Mouse (Mus musculus) gastrocnemius, adult 2 months (tissue): Measurements from ENCODE around the gene Fblim1. TPM values are rescaled to one million over a fixed set of nuclear protein-coding genes. Genes with fewer than 3 reads are reported as not detected.

ENCODE experiments used
- DNase-seq: peaks from one replicate; pipeline ENCODE4 v3.0.0; 2022
- H3K27ac ChIP-seq: fragments of 200-600 bp; 2 replicates; pipeline ENCODE4 v1.8.1; 2022; ENCODE audit warnings: mild to moderate bottlenecking
- H3K4me3 ChIP-seq: fragments of 200-600 bp; 2 replicates; pipeline ENCODE4 v1.8.1; 2022; ENCODE audit warnings: mild to moderate bottlenecking, moderate library complexity
- CTCF ChIP-seq: fragments of 200-600 bp; IDR thresholded peaks from 2 replicates; pipeline ENCODE4 v1.8.1; 2022; ENCODE audit warnings: antibody characterized with exemption, mild to moderate bottlenecking, moderate library complexity
- intact Hi-C: fragments of 180-260 bp; cut with DNase I; formaldehyde crosslinking; loops from one replicate; pipeline ENCODE4 v1.15.1; 2025
- total RNA-seq, 2 experiments: library from RNA; stranded (reverse); gene quantifications; 2 replicates each; pipeline ENCODE4 v1.2.3; 2021

Gene Fblim1
- total RNA-seq, 2 experiments from 2014 or later, result 1.1 to 1.5 TPM

GRCm38 (mm10) chr4:141546334-141547200, 59.3 kb downstream of the Fblim1 start:
- intact Hi-C loops, result no loop called here
- DNase-seq, result peak; percentile 92
- Histone ChIP-seq H3K4me3 (peak overlapping the region; percentile 100), H3K27ac (peak overlapping the region; percentile 100)
- TF ChIP-seq CTCF, result no peak

GRCm38 (mm10) chr4:141545743-141546333, 60.1 kb downstream of the Fblim1 start:
- peak; percentile 100 for DNase-seq
- Histone ChIP-seq H3K4me3 (peak overlapping the region; percentile 100), H3K27ac (peak overlapping the region; percentile 100)
- intact Hi-C loops, result no loop called here
- no peak for TF ChIP-seq CTCF

- H3K27ac ChIP-seq, result peak overlapping the region; percentile 100
- intact Hi-C loops, result no loop called here
- peak; percentile 90 for DNase-seq
- TF ChIP-seq CTCF, result no peak
- H3K4me3 ChIP-seq, result peak overlapping the region; percentile 100
Measured at GRCm38 (mm10) chr4:141545071-141545742, 60.7 kb downstream of the Fblim1 start.

- DNase-seq, result peak; percentile 25
- intact Hi-C loops, result no loop called here
- H3K4me3 ChIP-seq, result peak overlapping the region; percentile 100
- no peak for TF ChIP-seq CTCF
- peak overlapping the region; percentile 100 for H3K27ac ChIP-seq
Measured at GRCm38 (mm10) chr4:141544536-141544935, 61.4 kb downstream of the Fblim1 start.

GRCm38 (mm10) chr4:141543593-141543992, 62.3 kb downstream of the Fblim1 start:
- no peak for DNase-seq
- Histone ChIP-seq H3K4me3 (no peak overlapping the region), H3K27ac (no peak overlapping the region)
- no peak for TF ChIP-seq CTCF
- intact Hi-C loops, result no loop called here

GRCm38 (mm10) chr4:141541851-141542250, 64.0 kb downstream of the Fblim1 start:
- TF ChIP-seq CTCF, result no peak
- H3K27ac ChIP-seq, result no peak overlapping the region
- intact Hi-C loops, result no loop called here

GRCm38 (mm10) chr4:141540844-141541243, 65.1 kb downstream of the Fblim1 start:
- intact Hi-C loops, result no loop called here
- no peak for DNase-seq
- TF ChIP-seq CTCF, result no peak
- Histone ChIP-seq H3K27ac (peak overlapping the region; percentile 59; the same call in 1 of the 2 replicates), H3K4me3 (no peak overlapping the region)

More at GRCm38 (mm10) chr4:141541851-141542250, 64.0 kb downstream of the Fblim1 start:
- DNase-seq, result no peak
- no peak overlapping the region for H3K4me3 ChIP-seq

GRCm38 (mm10) chr4:141539213-141539767, 66.6 kb downstream of the Fblim1 start:
- intact Hi-C loops, result loop anchor here (5.0 kb wide), 2 partner anchors 37 to 82 kb away; no protein-coding TSS in a partner anchor
- peak overlapping the region; percentile 98 for H3K27ac ChIP-seq
- peak overlapping the region; percentile 78 for H3K4me3 ChIP-seq
- TF ChIP-seq CTCF, result no peak
- DNase-seq, result no peak

GRCm38 (mm10) chr4:141538408-141539212, 67.3 kb downstream of the Fblim1 start, which contains the start of gene Spen:
Gene Spen, minus strand, starts transcription at chr4:141538597.
- intact Hi-C loops, result loop anchor here (5.0 kb wide), 2 partner anchors 36 to 81 kb away; no protein-coding TSS in a partner anchor
- Histone ChIP-seq H3K4me3 (peak within 1 kb of the TSS; percentile 82), H3K27ac (peak within 1 kb of the TSS; percentile 98)
- TF ChIP-seq CTCF, result no peak
- peak; percentile 98 for DNase-seq

- intact Hi-C loops, result loop anchor here (5.0 kb wide), 2 partner anchors 36 to 81 kb away; no protein-coding TSS in a partner anchor
- H3K27ac ChIP-seq, result peak overlapping the region; percentile 97
- peak overlapping the region; percentile 82 for H3K4me3 ChIP-seq
- no peak for TF ChIP-seq CTCF
- DNase-seq, result peak; percentile 81
Measured at GRCm38 (mm10) chr4:141537706-141538407, 68.0 kb downstream of the Fblim1 start.

GRCm38 (mm10) chr4:141537226-141537610, 68.7 kb downstream of the Fblim1 start:
- no peak for DNase-seq
- Histone ChIP-seq H3K4me3 (peak overlapping the region; percentile 82), H3K27ac (peak overlapping the region; percentile 97)
- intact Hi-C loops, result loop anchor here (5.0 kb wide), 2 partner anchors 35 to 80 kb away; no protein-coding TSS in a partner anchor
- TF ChIP-seq CTCF, result no peak
